Mouse (Mus musculus) kidney, embryonic 15.5 days (tissue): ENCODE data around the gene Kalrn. TPM values are rescaled to one million over a fixed set of nuclear protein-coding genes. Genes with fewer than 3 reads are reported as not detected.
"Not testable (repeated sequence)": the region's sequence is repeated elsewhere in the genome, so short reads cannot be mapped to it uniquely, and the experiment has no call there.

ENCODE experiments used
- ATAC-seq: fragments of 200-750 bp; cut with Nextera tagmentation; replicated peaks from 2 replicates; pipeline ENCODE4 v1.8.0; 2017; ENCODE audit warnings: moderate TSS enrichment; ENCODE audit not compliant: low FRiP score
- H3K27ac ChIP-seq: fragments of 300-500 bp; sonication (generic); 2 replicates; pipeline ENCODE4 v1.5.1; 2015; ENCODE audit warnings: mild to moderate bottlenecking, inconsistent platforms
- H3K27me3 ChIP-seq: fragments of 300-500 bp; sonication (generic); 2 replicates; pipeline ENCODE4 v1.6.1; 2015; ENCODE audit warnings: inconsistent platforms
- H3K36me3 ChIP-seq: fragments of 300-500 bp; sonication (generic); 2 replicates; pipeline ENCODE4 v1.6.1; 2015; ENCODE audit warnings: inconsistent platforms
- H3K4me1 ChIP-seq: fragments of 300-500 bp; sonication (generic); 2 replicates; pipeline ENCODE4 v1.6.1; 2015; ENCODE audit warnings: inconsistent platforms
- H3K4me2 ChIP-seq: fragments of 300-500 bp; sonication (generic); 2 replicates; pipeline ENCODE4 v1.6.1; 2015; ENCODE audit warnings: moderate library complexity, mild to moderate bottlenecking, inconsistent platforms
- H3K4me3 ChIP-seq: fragments of 300-500 bp; sonication (generic); replicated peaks from 2 replicates; pipeline ENCODE4 v1.5.1; 2015; ENCODE audit warnings: mild to moderate bottlenecking, inconsistent platforms
- H3K9ac ChIP-seq: fragments of 300-500 bp; sonication (generic); 2 replicates; pipeline ENCODE4 v1.6.1; 2015; ENCODE audit warnings: mild to moderate bottlenecking, inconsistent platforms
- H3K9me3 ChIP-seq: fragments of 300-500 bp; sonication (generic); replicated peaks from 2 replicates; pipeline ENCODE4 v1.6.1; 2016; ENCODE audit warnings: inconsistent platforms
- WGBS: fragments of 180-500 bp; shearing (Covaris S2); methylation state at CpG from one replicate; pipeline ENCODE4 v1.1.7; 2015; ENCODE audit warnings: mixed read lengths; 5-methylcytosine and 5-hydroxymethylcytosine counted together
- polyA plus RNA-seq: library from polyadenylated mRNA; unstranded; fragments of >200 nt; fragmentation: Nextera tagmentation; extraction: Ambion mirVana; gene quantifications from 2 replicates; pipeline ENCODE4 v1.2.1, GENCODE M21; 2015

Gene Kalrn
- polyA plus RNA-seq, 1 experiment from 2014 or later = 15.8 TPM

DNA sequence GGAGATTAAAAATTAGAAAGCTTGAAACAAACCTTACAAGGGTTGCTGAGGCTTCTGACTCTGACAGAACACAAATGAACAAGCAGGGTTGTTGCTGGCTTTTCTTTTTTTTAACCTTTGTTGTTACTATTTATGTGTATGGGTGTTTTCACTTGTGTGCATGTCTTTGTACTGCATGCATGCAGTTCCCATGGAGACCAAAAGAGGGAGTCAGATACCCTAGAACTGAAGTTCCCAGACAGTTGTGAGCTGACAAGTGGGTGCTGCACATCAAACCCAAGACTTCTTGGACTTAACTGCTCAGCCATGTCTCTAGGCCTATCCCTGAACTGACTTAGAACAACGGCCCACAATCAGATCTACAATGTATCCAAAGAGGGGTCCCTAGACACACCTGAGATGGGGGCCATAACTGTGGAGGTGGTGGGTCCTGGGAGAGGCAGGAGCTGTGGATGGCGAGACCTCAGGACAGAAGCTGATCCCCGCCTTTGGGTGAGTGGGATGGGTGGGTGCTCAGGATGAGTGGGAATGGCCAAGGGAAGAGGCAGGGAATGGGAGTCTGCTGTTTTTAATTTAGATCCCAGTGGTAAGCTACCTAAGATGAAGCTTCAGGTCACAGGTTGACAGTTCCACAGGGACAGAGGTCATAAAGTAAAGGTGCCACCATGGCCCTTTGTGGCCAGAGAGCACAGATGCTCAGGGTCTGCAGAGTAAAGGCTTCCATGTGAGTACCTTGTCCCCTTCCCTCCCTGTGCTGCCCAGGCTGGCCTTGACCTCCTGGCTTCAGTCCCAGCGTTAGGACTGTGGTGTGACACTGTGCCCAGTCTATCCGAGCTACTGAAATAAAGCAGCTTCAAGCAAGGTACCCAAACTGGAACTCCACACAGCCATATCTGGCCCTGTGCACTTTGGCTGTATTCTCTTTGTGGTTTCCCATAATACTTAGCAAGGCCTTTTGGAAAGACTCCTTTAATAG lies 490.6 kb downstream of the Kalrn start:
- H3K9me3 ChIP-seq = no peaks in the 10 kb centered on the region

DNA sequence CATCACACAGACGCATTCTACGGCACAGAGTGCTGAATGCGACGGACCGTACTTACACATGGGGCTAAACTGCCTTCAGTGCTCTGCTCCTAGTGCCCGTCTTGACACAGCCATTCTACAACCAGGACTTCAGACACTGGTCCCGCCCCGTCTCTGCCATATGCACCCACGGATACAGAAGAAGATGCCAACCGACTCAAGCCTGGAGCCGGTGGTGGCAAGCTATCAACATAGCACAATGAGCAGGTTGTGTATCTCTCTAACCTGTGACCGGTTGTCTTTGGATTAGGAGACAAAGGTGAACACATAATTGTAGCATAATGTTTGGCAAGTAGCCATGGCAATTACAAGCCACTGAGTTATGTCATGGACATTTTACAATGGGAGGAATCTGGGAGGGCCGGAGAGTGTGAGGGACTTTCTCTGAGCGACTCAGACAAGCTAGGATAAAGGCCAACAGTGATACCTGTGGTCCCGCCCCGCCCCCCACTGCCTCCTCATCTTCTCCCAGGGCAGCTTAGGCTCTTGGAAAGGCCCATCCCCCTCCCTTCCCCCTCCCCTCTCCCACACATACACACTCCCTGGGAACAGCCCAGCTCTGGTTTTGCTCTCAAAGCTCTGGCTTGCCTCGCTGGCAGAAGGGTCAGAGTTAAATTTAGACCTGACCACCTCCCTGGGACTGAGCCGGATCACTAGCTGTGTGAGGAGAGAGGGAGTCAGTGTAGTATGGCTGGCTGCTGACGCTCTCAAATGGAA lies 491.5 kb downstream of the Kalrn start:
- Histone ChIP-seq H3K27me3 (no peaks in the 10 kb centered on the region), H3K27ac (peak overlapping the region; percentile 74), H3K9ac (no peak overlapping the region), H3K4me1 (peaks cover 27% of the 10 kb centered on the region), H3K4me2 (no peak overlapping the region), H3K9me3 (no peaks in the 10 kb centered on the region), H3K4me3 (no peak overlapping the region), H3K36me3 (no peaks in the 10 kb centered on the region)
- 51% methylated on average over 19 of the region's 19 CpGs for WGBS
- ATAC-seq = peak; percentile 93

More for the DNA sequence above, 490.6 kb downstream of the Kalrn start:
- H3K4me1 ChIP-seq = peaks cover 27% of the 10 kb centered on the region
- no peak overlapping the region for H3K9ac ChIP-seq
- no peak overlapping the region for H3K4me3 ChIP-seq
- H3K27me3 ChIP-seq = no peaks in the 10 kb centered on the region
- peak overlapping the region; percentile 74 for H3K27ac ChIP-seq
- no peak overlapping the region for H3K4me2 ChIP-seq
- no peaks in the 10 kb centered on the region for H3K36me3 ChIP-seq
- no peak for ATAC-seq
- WGBS = 90% methylated on average over 5 of the region's 5 CpGs

DNA sequence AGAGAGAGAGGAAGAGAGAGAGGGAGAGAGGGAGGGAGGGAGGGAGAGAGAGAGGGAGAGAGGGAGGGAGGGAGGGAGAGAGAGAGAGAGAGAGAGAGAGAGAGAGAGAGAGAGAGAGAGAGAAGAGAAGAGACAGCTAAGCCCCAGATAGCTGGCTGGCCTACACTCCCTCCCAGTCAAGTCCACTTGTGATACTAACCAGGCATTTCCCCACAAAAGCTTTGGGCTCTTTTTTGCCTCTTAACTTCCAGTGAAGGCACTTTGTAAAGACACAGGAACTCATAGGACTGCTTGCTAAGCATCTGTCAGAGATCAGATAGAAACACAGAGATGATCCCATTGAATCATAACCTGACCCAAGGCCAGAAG lies 492.0 kb downstream of the Kalrn start:
- not testable (repeated sequence) for H3K9ac ChIP-seq, H3K9me3 ChIP-seq, H3K4me2 ChIP-seq, H3K36me3 ChIP-seq, H3K4me3 ChIP-seq, ATAC-seq, H3K27me3 ChIP-seq
- Histone ChIP-seq H3K4me1 (peaks cover 27% of the 10 kb centered on the region), H3K27ac (peak overlapping the region; percentile 74; the same call in 1 of the 2 replicates)

DNA sequence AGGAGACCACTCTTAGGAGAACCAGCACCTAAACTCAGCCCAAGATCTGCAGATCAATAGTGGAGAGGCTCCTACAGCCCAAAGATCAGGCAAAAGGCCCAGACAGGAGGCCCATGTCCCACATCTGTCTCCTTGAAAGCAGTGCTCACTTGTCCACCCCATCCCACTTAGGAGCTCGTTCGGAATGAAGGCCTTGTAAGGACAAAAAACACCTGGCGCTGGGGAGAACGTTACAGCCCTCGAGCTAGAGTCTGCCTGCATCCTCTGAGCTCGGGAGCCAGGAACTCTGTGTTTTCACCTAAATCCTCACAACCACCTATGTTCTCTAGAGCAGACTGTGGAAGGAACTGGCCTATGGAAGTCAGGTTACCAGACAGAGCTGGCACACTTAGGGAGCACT lies 492.5 kb downstream of the Kalrn start:
- Histone ChIP-seq H3K9me3 (no peaks in the 10 kb centered on the region), H3K9ac (no peak overlapping the region), H3K4me1 (peaks cover 27% of the 10 kb centered on the region), H3K36me3 (no peaks in the 10 kb centered on the region), H3K27me3 (no peaks in the 10 kb centered on the region), H3K4me2 (no peak overlapping the region), H3K4me3 (no peak overlapping the region), H3K27ac (peak overlapping the region; percentile 48; the same call in 1 of the 2 replicates)
- ATAC-seq = no peak
- WGBS = 27% methylated on average over 6 of the region's 6 CpGs

DNA sequence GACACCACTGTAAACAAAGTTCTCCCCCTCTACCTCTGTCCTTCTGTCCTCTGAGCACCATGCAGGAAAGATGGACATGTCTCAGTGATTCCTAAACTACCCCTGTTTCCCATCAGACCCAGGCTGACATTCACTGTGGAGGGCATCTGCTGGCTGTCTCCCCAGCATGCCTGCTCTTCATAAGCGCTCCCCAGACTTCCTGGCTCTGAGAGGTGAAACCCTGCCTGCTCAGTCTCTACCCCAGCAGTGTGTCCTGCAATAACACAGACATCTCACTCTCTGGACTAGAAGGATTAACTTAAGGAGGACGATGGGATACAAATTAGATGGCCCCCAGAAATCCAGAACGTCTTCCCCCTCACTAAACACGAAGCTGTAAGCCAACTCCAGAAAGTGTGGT lies 493.8 kb downstream of the Kalrn start:
- no peaks in the 10 kb centered on the region for H3K36me3 ChIP-seq
- no peak overlapping the region for H3K4me3 ChIP-seq
- H3K4me2 ChIP-seq = no peak overlapping the region
- no peaks in the 10 kb centered on the region for H3K9me3 ChIP-seq
- ATAC-seq = no peak
- WGBS = 71% methylated on average over 4 of the region's 4 CpGs
- no peaks in the 10 kb centered on the region for H3K27me3 ChIP-seq
- H3K9ac ChIP-seq = no peak overlapping the region
- peaks cover 27% of the 10 kb centered on the region for H3K4me1 ChIP-seq
- no peak overlapping the region for H3K27ac ChIP-seq

DNA sequence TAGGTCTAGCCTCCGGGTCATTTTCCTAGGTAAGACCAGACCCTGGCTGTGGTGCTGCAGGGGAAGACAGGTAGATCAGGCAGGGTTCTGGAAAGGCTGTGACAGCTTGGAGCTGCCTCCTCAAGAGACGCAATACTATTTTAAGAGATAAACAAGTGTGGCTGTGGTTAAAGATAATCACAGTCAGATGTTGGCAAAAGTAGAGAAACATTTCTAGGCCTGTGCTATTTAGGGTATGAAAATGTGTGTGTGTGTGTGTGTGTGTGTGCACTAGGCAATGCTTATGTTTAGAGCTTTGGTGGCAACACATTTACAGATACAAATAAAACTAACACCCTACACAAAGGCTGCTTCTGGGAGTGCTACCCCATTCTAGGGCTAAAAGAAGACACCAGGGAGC lies 494.6 kb downstream of the Kalrn start:
- Histone ChIP-seq H3K9ac (no peak overlapping the region), H3K4me2 (no peak overlapping the region), H3K9me3 (no peaks in the 10 kb centered on the region), H3K27ac (no peak overlapping the region), H3K4me1 (peaks cover 27% of the 10 kb centered on the region), H3K27me3 (no peaks in the 10 kb centered on the region), H3K36me3 (no peaks in the 10 kb centered on the region), H3K4me3 (no peak overlapping the region)
- ATAC-seq = no peak
- 84% methylated on average over 2 of the region's 2 CpGs for WGBS

DNA sequence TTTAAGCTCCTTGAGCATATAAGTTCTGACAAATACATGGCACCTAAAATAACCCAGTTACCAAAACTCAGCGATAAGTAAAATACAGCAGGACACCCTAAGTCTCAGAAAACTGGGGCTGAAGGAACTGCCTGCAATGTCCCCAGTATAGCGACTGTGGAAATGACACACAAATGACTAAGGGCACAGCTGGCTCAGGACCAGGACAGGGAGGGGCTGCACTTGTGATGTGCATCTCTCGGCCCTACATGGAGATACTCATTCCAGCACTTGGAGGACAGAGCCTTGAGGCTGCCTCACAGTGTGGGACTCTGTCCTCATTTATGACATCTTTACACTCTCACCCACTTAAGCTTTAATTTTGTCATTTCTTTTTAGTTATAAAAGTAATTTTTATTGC lies 497.2 kb downstream of the Kalrn start:
- H3K9me3 ChIP-seq = no peaks in the 10 kb centered on the region; the same call in 1 of the 2 replicates
- 78% methylated on average over 3 of the region's 3 CpGs for WGBS
- no peak overlapping the region for H3K9ac ChIP-seq
- no peak for ATAC-seq
- H3K4me1 ChIP-seq = peaks cover 7% of the 10 kb centered on the region
- no peaks in the 10 kb centered on the region for H3K36me3 ChIP-seq
- H3K27me3 ChIP-seq = no peaks in the 10 kb centered on the region
- no peak overlapping the region for H3K27ac ChIP-seq
- no peak overlapping the region for H3K4me3 ChIP-seq
- H3K4me2 ChIP-seq = no peak overlapping the region

DNA sequence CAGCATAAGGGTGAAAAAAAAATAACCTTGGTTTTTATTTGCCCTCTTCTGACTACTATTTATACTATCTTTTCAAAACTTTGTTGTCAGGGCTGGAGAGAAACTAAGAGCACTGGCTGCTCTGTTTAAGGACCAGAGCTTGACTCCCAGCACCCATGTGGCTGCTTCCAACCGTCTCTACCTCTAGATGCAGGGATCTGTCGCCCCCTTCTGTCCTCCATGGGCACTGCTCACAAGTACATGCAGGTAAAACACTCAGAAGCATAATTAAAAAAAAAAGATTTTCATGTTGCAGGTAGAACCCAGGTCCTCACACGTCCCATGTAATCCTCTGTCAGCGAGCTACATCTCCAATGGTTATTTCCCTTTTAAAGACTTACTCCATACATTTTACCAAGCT lies 499.4 kb downstream of the Kalrn start:
- Histone ChIP-seq H3K9me3 (no peaks in the 10 kb centered on the region; the same call in 1 of the 2 replicates), H3K27me3 (no peaks in the 10 kb centered on the region), H3K4me2 (no peak overlapping the region), H3K4me3 (no peak overlapping the region), H3K27ac (no peak overlapping the region), H3K9ac (no peak overlapping the region), H3K36me3 (no peaks in the 10 kb centered on the region), H3K4me1 (no peaks in the 10 kb centered on the region)
- 96% methylated on average over 4 of the region's 4 CpGs for WGBS
- ATAC-seq = no peak

DNA sequence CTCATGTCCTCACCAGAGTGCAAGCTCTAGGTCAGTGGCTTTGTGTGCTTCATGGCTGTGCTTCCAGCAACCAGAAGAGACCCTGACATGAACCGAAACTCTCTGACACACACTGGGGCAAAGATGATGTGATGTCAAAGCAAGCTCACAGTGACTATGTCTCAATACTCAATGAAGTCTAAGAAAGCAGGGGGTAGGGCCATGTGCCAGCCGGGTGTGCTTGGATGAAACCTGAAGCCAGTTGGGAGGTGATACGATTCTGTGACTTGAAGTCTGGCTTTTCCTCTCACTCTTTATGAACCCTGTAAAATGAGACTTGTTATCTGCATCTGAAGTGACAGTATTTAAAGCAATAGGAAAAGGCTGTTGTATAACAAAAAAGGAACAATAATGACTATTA lies 501.2 kb downstream of the Kalrn start:
- H3K4me3 ChIP-seq = no peak overlapping the region
- no peaks in the 10 kb centered on the region for H3K4me1 ChIP-seq
- no peak for ATAC-seq
- no peak overlapping the region for H3K4me2 ChIP-seq
- H3K27ac ChIP-seq = no peak overlapping the region
- H3K9me3 ChIP-seq = no peaks in the 10 kb centered on the region; the same call in 1 of the 2 replicates
- 51% methylated on average over 3 of the region's 3 CpGs for WGBS
- H3K27me3 ChIP-seq = no peaks in the 10 kb centered on the region
- H3K36me3 ChIP-seq = no peaks in the 10 kb centered on the region
- H3K9ac ChIP-seq = no peak overlapping the region

DNA sequence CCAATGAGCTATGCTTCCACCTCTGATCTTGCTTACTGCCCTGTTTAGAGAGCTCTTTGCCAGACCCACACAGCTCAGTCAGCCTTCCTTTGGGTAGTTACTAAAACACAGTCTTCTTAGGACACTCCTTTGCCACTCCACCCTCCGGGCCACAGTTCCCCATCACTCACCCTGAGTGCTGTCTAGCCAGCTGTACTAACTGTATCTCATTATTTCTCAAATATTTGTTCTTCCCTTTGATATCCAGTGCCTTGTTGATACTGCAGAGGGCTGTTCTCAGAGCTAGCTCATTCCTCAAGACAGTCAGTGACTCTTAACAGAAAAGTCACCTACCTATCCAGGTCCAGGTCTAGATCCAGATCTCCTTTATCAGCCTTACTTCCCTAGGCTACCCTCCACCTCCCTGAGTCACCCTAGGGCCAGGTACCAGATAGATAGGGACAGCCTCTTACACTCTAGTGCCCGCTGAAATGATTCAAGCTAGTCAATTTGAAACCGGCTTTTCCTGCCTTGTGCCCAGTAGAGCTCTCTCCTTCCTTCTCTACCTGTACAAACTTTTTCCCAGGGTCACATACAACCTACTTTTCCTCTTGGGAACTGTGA lies 502.0 kb downstream of the Kalrn start:
- Histone ChIP-seq H3K27ac (no peak overlapping the region), H3K36me3 (no peaks in the 10 kb centered on the region), H3K27me3 (no peaks in the 10 kb centered on the region), H3K4me1 (no peaks in the 10 kb centered on the region), H3K4me2 (no peak overlapping the region), H3K4me3 (no peak overlapping the region), H3K9me3 (no peaks in the 10 kb centered on the region; the same call in 1 of the 2 replicates), H3K9ac (no peak overlapping the region)
- WGBS = 90% methylated on average over 3 of the region's 3 CpGs
- no peak for ATAC-seq

DNA sequence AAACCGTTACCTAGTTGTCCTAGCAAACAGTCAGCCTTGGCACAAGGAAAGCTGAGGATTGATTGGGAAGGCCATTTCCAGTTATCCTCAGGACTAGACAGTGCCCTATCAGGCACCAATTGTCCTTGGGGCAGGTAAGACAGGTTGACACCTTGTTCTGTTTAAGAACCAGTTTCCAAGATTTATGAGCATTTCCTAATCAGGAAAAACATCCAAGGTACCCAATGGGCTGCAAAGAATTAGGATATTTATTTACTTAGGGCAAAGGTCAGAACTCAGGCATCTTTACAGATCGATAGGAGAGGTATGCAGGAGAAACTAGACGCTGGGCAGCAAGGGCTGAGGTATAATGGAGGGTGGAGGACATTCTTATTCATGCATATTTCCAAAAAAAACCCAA lies 503.9 kb downstream of the Kalrn start:
- 51% methylated on average over 3 of the region's 3 CpGs for whole genome bisulfite sequencing
- Histone ChIP-seq H3K4me2 (no peak overlapping the region), H3K27me3 (no peaks in the 10 kb centered on the region), H3K4me1 (no peaks in the 10 kb centered on the region), H3K4me3 (no peak overlapping the region), H3K9ac (no peak overlapping the region), H3K27ac (no peak overlapping the region), H3K9me3 (no peaks in the 10 kb centered on the region; the same call in 1 of the 2 replicates), H3K36me3 (no peaks in the 10 kb centered on the region)
- ATAC-seq = no peak

DNA sequence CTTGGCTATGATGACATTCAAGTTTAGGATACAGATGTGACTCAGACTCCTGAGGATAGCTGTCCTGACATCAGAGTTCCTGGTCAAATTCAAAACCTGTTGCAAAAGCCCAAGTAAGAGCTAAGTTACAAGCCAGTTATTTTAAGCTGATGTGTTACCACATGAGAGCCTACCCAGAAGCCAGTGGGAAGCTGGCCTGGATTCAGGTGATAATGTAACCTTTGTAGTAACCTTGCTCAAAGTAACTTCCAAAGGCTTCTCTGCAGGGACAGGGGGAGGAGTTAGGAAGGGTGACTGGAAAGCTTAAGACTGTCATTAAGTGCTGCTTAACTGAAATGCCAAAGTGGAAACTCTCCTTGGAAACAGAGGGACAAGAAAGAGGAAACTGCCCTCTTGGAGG lies 506.4 kb downstream of the Kalrn start:
- no peak for ATAC-seq
- Histone ChIP-seq H3K4me1 (no peaks in the 10 kb centered on the region), H3K36me3 (no peaks in the 10 kb centered on the region), H3K4me2 (no peak overlapping the region), H3K27me3 (no peaks in the 10 kb centered on the region), H3K9me3 (no peaks in the 10 kb centered on the region), H3K27ac (no peak overlapping the region), H3K9ac (no peak overlapping the region), H3K4me3 (no peak overlapping the region)
